Mouse (Mus musculus): ENCODE results near the gene Mia3.
A peak's percentile ranks its signal among the peaks of the same experiment; 100 is the strongest.
"Not testable (repeated sequence)": the region's sequence is repeated elsewhere in the genome, so short reads cannot be mapped to it uniquely, and the experiment has no call there.

Gene Mia3

DNA sequence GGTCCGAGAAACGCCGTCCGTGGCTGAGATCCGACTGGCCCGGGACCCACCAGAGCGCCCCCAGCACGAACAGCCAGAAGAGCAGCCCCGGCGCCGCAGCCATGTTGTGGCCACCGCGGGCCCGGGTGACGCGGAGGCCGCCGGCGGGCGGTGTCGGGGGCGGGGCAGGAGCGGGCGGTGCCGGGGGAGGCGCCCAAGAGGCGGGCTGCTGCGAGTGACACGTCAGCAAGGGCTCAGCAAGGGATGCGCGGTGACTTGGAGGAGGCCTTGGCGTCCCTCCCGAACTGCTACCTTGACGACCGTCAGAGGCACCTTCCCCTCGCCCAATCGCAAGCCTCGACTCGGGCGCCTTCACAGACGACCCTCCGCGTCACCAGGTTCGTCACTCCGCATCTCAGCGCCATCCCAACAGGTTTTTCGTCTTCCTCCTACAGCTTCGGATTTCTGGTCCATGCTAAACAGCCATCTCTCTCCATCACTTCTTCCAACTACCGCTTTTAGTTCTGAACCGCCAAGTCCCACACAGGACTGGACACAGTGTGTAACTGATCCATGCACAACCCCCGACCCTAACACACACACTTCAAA, at the start of gene Mia3:
Gene Mia3 (minus strand): TSS at position 127 of the 588 bp plus-strand sequence.
- peak; percentile 72 for DNase-seq (ENCODE audit: low read depth)

DNA sequence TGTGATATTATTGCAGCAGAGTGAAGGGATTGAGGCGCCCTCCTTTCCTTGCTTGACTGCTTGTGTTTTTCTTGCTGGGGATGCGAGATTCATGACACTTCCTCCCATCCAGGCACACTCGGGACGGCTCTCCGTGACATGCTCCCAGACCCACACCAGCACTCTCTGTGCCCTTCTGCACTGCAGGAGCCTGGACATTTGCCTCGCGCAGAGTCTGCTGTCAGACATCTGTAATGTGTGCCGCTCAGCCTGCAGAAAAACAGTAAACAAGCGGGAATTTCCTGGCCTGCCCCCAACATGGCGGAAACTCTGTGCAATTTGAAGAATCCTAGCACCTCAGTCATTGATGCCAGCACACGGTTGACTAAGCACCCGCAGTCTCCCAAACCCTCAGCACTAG, 48.5 kb upstream of the Mia3 start, which contains the start of gene Hhipl2:
Gene Hhipl2 (plus strand): TSS at position 343 of the 400 bp plus-strand sequence.
- DNase-seq (ENCODE audit: low read depth) = no peak

DNA sequence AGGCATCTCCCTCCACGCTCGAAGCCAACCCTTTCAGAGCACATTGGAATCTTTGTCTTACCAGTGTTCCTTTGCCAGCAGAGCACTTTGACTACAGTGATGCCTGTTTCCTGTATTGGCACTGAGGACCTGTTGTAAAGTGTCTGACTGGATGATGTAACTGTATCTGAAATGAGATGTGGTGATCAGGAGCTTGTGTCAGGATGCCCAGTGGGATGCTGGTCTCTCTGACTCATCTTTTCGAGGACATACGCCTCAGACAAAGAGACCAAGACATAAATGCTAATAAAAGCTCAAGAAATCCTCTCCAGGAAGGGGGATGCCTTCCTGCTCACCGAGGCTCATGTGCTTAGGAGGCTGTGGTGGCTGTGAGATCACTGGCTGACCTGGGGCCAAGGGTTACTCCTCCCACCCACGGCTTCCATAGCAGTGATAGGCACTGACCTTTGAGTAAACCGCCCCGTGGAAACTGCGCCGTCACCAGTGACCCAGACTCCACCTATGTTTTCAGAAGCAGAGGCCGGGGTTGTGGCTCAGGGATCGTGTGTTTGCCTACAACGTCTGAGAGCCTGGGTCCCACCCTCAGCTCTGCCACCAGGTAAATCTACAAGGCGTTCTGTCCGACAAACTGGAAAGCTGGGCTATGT, 44.9 kb upstream of the Mia3 start:
- no peak for DNase-seq (ENCODE audit: low read depth)

DNA sequence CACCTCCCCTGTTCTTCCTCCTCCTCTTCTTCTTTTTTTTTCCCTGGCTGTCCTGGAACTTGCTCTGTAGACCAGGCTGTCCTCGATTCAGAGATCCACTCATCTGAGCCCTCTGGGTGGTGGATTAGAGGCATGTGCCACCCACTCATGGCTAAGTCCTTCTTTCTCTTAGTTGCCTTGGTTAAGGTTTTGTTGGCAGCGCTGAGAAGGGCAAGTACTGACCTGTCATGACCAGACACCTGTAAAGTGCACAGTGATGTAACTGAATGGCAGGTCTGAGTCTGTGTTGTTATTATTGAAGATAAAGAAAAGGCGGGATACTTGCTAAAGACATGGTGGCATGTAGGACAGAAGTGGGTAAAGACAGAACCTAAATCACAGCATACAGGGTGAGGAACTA, 34.0 kb upstream of the Mia3 start:
- no peak for DNase-seq (ENCODE audit: low read depth)

- DNase-seq (ENCODE audit: low read depth) = peak; percentile 90
Measured at GRCm38 (mm10) chr1:183388426-183389406, 19.4 kb upstream of the Mia3 start, which contains the start of gene Taf1a. Gene Taf1a, plus strand, starts transcription at chr1:183388981.

- DNase-seq (ENCODE audit: low read depth) = not testable (repeated sequence)
Measured at GRCm38 (mm10) chr1:183387421-183387820, 18.1 kb upstream of the Mia3 start.

GRCm38 (mm10) chr1:183382621-183383020, 13.3 kb upstream of the Mia3 start:
- DNase-seq (ENCODE audit: low read depth) = no peak

- no peak for DNase-seq (ENCODE audit: low read depth)
Measured at GRCm38 (mm10) chr1:183381816-183382215, 12.5 kb upstream of the Mia3 start.

DNA sequence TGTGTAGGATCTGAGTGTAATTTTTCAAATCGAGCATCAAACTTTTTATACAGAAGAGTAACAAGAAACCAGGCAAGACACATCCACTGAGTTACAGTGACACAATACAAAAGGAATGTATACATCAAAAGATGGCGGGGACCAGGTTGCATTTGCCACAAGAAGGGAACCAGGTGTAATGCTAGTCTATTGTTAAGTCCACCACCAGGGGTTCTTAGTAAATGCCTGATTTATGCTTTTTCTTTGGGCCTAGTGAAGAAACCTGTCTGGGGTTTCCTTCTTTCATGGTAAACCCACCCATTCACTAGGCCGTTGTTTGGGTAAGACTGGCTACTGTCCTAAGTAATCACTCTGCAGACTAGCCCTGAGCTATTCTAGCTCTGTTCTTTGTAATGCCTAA, 10.0 kb upstream of the Mia3 start:
- DNase-seq (ENCODE audit: low read depth) = not testable (repeated sequence)

GRCm38 (mm10) chr1:183378321-183378941, 9.1 kb upstream of the Mia3 start:
- no peak for DNase-seq (ENCODE audit: low read depth)

- no peak for DNase-seq (ENCODE audit: low read depth)
Measured at GRCm38 (mm10) chr1:183377045-183377444, 7.7 kb upstream of the Mia3 start.

DNA sequence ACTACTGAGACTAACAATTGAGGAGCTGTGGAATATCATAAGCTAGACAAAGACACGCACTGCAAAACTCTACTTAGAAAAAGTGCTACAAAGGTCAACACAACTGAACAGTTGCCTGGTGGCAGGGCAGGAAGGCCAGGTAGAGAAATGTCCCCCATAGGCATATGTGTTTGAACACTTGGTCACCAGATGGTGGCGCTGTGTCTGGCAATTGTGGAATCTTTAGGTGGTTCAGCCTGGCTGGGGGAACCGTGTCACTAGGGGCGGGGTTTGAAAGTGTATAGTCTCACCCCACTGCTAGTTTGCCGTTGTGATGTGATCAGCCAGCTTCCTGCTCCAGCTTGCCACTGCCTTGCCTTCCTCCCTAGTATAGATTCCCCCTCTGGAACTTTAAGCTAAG, 5.4 kb upstream of the Mia3 start:
- no peak for DNase-seq (ENCODE audit: low read depth)

GRCm38 (mm10) chr1:183368601-183369400, 552 bp downstream of the Mia3 start:
- no peak for DNase-seq (ENCODE audit: low read depth)

- no peak for DNase-seq (ENCODE audit: low read depth)
Measured at GRCm38 (mm10) chr1:183366361-183366760, 3.0 kb downstream of the Mia3 start.

GRCm38 (mm10) chr1:183363577-183363867, 5.8 kb downstream of the Mia3 start:
- DNase-seq (ENCODE audit: low read depth) = no peak

GRCm38 (mm10) chr1:183362729-183363576, 6.4 kb downstream of the Mia3 start:
- no peak for DNase-seq (ENCODE audit: low read depth)

DNA sequence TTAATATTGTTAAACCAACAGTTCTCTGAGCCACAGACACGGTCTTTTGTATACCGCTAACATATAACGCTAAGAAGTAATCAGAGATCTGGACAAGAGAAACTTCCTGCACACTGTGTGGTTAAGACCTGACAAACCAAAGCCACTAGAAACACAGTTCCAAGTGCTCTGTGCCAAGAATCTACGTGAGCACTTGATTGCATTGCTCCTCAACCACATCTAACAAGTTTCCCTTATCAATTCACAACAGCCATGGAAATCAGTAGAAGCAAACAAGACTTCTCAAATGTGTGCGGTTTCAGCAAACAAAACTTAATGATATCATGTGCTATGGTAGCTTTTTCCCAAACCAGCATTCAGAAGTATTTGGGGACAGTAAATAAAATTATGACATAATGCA, 7.1 kb downstream of the Mia3 start:
- peak; percentile 49 for DNase-seq (ENCODE audit: low read depth)

GRCm38 (mm10) chr1:183358901-183359300, 10.5 kb downstream of the Mia3 start:
- DNase-seq (ENCODE audit: low read depth) = no peak

- DNase-seq (ENCODE audit: low read depth) = peak; percentile 79
Measured at GRCm38 (mm10) chr1:183349840-183350239, 19.5 kb downstream of the Mia3 start.

GRCm38 (mm10) chr1:183345817-183346195, 23.5 kb downstream of the Mia3 start:
- no peak for DNase-seq (ENCODE audit: low read depth)

All from c-Kit-positive CD71-positive TER-119-negative erythroid progenitor cells, embryonic 14.5 days (primary cell).